Mouse (Mus musculus) liver, postnatal 0 days (tissue): ENCODE results near the gene Dnaja3. TPM values are rescaled to one million over a fixed set of nuclear protein-coding genes. Genes with fewer than 3 reads are reported as not detected.

Experiments used
- ATAC-seq: fragments of 200-750 bp; cut with Nextera tagmentation; 2 replicates; pipeline ENCODE4 v1.8.0; 2017; ENCODE audit warnings: mild to moderate bottlenecking, moderate library complexity
- DNase-seq: peaks from one replicate; pipeline ENCODE4 v3.0.0-alpha.2; 2016
- H3K27ac ChIP-seq: fragments of 300-500 bp; sonication (generic); 2 replicates; pipeline ENCODE4 v1.5.1; 2014; ENCODE audit warnings: antibody characterized with exemption, moderate library complexity, mild to moderate bottlenecking, low read depth
- H3K27me3 ChIP-seq: fragments of 300-500 bp; sonication (generic); 2 replicates; pipeline ENCODE4 v1.6.1; 2014; ENCODE audit warnings: low read length, control low read depth, mixed read lengths; ENCODE audit not compliant: insufficient read depth
- H3K36me3 ChIP-seq: fragments of 300-500 bp; sonication (generic); replicated peaks from 2 replicates; pipeline ENCODE4 v1.6.1; 2014; ENCODE audit warnings: mild to moderate bottlenecking, control low read depth, low read length, moderate library complexity, mixed read lengths; ENCODE audit not compliant: insufficient read depth
- H3K4me1 ChIP-seq: fragments of 300-500 bp; sonication (generic); 2 replicates; pipeline ENCODE4 v1.6.1; 2014; ENCODE audit warnings: antibody characterized with exemption, mild to moderate bottlenecking, control low read depth; ENCODE audit not compliant: insufficient read depth
- H3K4me2 ChIP-seq: fragments of 300-500 bp; sonication (generic); 2 replicates; pipeline ENCODE4 v1.6.1; 2014; ENCODE audit warnings: low read depth, mild to moderate bottlenecking, low read length, moderate library complexity, mixed read lengths
- H3K4me3 ChIP-seq: fragments of 300-500 bp; sonication (generic); 2 replicates; pipeline ENCODE4 v1.5.1; 2014; ENCODE audit warnings: low read depth, low read length
- H3K9ac ChIP-seq: fragments of 300-500 bp; sonication (generic); replicated peaks from 2 replicates; pipeline ENCODE4 v1.6.1; 2014; ENCODE audit warnings: mild to moderate bottlenecking, moderate library complexity
- H3K9me3 ChIP-seq: fragments of 300-500 bp; sonication (generic); 2 replicates; pipeline ENCODE4 v1.6.1; 2016; ENCODE audit warnings: mild to moderate bottlenecking, control low read depth, low read length, mixed read lengths
- CTCF ChIP-seq: sonication (generic); IDR thresholded peaks from 2 replicates; pipeline ENCODE4 v1.5.1; 2016; ENCODE audit warnings: antibody characterized with exemption, low read depth
- EP300 ChIP-seq: IDR thresholded peaks from 2 replicates; pipeline ENCODE4 v1.6.1; 2016; ENCODE audit warnings: antibody characterized with exemption, low read depth, mild to moderate bottlenecking
- WGBS: fragments of 180-500 bp; shearing (Covaris S2); extraction: QIAGEN DNeasy Blood & Tissue Kit; methylation state at CpG from one replicate; pipeline ENCODE4 v1.1.7; 2014; ENCODE audit not compliant: insufficient replicate concordance; 5-methylcytosine and 5-hydroxymethylcytosine counted together
- polyA plus RNA-seq: library from polyadenylated mRNA; unstranded; fragments of >200 nt; fragmentation: Nextera tagmentation; extraction: Ambion mirVana; gene quantifications from 2 replicates; pipeline ENCODE4 v1.2.1, GENCODE M21; 2015

Gene Dnaja3
- polyA plus RNA-seq, 1 experiment from 2014 or later, result 70.5 TPM

DNA sequence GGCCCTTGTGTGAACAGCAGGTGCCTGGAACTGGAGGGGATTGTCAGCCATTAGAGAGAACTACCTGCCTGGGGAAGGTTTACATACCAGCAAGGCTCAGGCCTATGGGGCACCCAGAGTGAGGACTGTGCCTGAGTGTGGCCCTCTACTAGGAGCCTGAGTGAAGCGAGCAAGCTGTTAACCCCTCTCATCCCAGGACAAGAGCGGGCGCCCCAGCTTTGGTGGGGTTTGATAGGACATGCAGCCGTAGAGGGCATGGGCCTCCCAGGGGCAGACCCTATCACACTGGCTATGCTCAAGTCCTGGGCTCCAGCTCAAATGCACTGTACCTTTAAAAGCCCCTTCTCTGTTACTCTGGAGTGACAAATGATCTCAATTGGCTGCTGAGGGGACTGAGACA is 7.0 kb downstream of the Dnaja3 start:
- Histone ChIP-seq H3K4me3 (no peak overlapping the region), H3K36me3 (peaks cover 49% of the 10 kb centered on the region), H3K27ac (no peak overlapping the region), H3K9ac (no peak overlapping the region), H3K4me1 (peaks cover 19% of the 10 kb centered on the region), H3K9me3 (no peaks in the 10 kb centered on the region), H3K27me3 (no peaks in the 10 kb centered on the region), H3K4me2 (no peak overlapping the region)
- WGBS, result 76% methylated on average over 4 of the region's 4 CpGs
- no peak for TF ChIP-seq CTCF
- no peak for TF ChIP-seq EP300
- no peak for DNase-seq
- ATAC-seq, result no peak

DNA sequence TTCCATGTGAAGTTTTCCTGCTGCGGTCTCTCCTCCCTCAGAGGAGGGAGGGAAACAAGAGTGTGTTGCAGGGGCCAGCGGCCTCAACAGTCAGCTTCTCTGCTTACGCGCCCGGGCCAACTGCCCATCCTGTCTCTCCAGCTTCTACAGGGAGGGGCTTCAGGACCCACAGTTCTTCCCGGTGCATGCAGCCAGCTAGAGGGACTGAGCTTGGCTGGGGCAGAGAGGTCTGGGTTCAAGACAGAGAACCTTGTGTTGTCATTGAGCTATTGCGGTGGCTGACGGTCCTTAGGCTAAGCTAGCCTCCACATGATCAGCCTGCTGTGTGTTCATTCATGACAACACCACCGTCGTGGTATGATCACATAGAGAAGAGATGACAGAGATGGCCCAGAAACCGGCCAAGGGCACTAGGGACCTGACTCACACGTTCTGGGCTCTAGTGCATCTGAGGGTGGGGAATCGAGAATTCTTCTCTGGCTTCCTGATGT is 7.9 kb downstream of the Dnaja3 start:
- Histone ChIP-seq H3K4me1 (peaks cover 10% of the 10 kb centered on the region), H3K27ac (no peak overlapping the region), H3K9ac (no peak overlapping the region), H3K4me3 (no peak overlapping the region), H3K9me3 (no peaks in the 10 kb centered on the region), H3K36me3 (peaks cover 56% of the 10 kb centered on the region), H3K4me2 (no peak overlapping the region), H3K27me3 (no peaks in the 10 kb centered on the region)
- DNase-seq, result no peak
- ATAC-seq, result no peak
- 79% methylated on average over 13 of the region's 13 CpGs for WGBS
- no peak for TF ChIP-seq CTCF
- TF ChIP-seq EP300, result no peak

GRCm38 (mm10) chr16:4648416-4649023 is 8.7 kb downstream of the Dnaja3 start:
- Histone ChIP-seq H3K4me2 (no peak overlapping the region), H3K4me1 (peaks cover 3% of the 10 kb centered on the region; the same call in 1 of the 2 replicates), H3K9me3 (no peaks in the 10 kb centered on the region), H3K36me3 (peaks cover 59% of the 10 kb centered on the region), H3K9ac (no peak overlapping the region), H3K27me3 (no peaks in the 10 kb centered on the region), H3K4me3 (no peak overlapping the region), H3K27ac (no peak overlapping the region)
- ATAC-seq (no peak), DNase-seq (no peak)
- TF ChIP-seq CTCF (no peak), EP300 (no peak)
- 88% methylated on average over 28 of the region's 28 CpGs for WGBS

DNA sequence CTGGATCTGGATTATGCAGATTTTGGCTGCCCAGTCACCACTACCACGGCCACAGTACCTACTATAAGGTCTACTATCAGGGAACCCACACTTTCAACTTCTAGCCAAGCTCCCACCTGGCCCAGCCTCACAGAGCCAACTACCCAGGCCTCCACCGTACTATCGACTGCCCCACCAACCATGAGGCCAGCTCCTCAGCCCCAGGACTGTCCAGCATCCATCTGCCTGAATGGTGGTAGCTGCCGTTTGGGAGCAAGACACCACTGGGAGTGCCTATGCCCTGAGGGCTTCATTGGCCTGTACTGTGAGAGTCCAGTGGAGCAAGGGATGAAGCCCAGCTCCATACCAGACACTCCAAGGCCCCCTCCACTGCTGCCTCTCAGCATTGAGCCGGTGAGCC is 9.4 kb downstream of the Dnaja3 start:
- 85% methylated on average over 5 of the region's 5 CpGs for WGBS
- no peak for ATAC-seq

DNA sequence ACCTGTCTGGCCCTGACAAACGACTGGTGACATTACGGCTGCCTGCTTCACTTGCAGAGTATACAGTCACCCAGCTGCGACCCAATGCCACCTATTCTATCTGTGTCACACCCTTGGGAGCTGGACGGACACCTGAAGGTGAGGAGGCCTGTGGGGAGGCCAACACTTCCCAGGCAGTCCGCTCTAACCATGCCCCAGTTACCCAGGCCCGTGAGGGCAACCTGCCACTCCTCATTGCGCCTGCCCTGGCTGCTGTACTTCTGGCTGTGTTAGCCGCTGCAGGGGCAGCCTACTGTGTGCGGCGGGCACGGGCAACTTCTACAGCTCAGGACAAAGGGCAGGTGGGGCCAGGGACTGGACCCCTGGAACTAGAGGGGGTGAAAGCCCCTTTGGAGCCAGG is 9.9 kb downstream of the Dnaja3 start:
- no peak overlapping the region for H3K9ac ChIP-seq
- DNase-seq, result no peak
- H3K9me3 ChIP-seq, result no peaks in the 10 kb centered on the region
- H3K27me3 ChIP-seq, result no peaks in the 10 kb centered on the region
- 82% methylated on average over 11 of the region's 11 CpGs for WGBS
- TF ChIP-seq CTCF, result no peak
- TF ChIP-seq EP300, result no peak
- H3K4me1 ChIP-seq, result no peaks in the 10 kb centered on the region
- H3K4me3 ChIP-seq, result no peak overlapping the region
- no peak overlapping the region for H3K27ac ChIP-seq
- no peak for ATAC-seq
- H3K4me2 ChIP-seq, result no peak overlapping the region
- peaks cover 60% of the 10 kb centered on the region for H3K36me3 ChIP-seq

More for the DNA sequence above, 9.4 kb downstream of the Dnaja3 start:
- Histone ChIP-seq H3K27me3 (no peaks in the 10 kb centered on the region), H3K4me3 (no peak overlapping the region), H3K36me3 (peaks cover 63% of the 10 kb centered on the region), H3K4me2 (no peak overlapping the region), H3K9ac (no peak overlapping the region), H3K9me3 (no peaks in the 10 kb centered on the region), H3K4me1 (no peaks in the 10 kb centered on the region), H3K27ac (no peak overlapping the region)
- TF ChIP-seq EP300, result no peak
- no peak for TF ChIP-seq CTCF
- DNase-seq, result no peak

GRCm38 (mm10) chr16:4650161-4650560 is 10.4 kb downstream of the Dnaja3 start:
- H3K9me3 ChIP-seq, result no peaks in the 10 kb centered on the region
- H3K4me2 ChIP-seq, result no peak overlapping the region
- ATAC-seq (no peak), DNase-seq (no peak)
- 86% methylated on average over 3 of the region's 3 CpGs for WGBS
- H3K36me3 ChIP-seq, result peaks cover 63% of the 10 kb centered on the region
- TF ChIP-seq CTCF, result no peak
- TF ChIP-seq EP300, result no peak
- H3K27me3 ChIP-seq, result no peaks in the 10 kb centered on the region
- no peak overlapping the region for H3K9ac ChIP-seq
- H3K4me3 ChIP-seq, result no peak overlapping the region
- no peak overlapping the region for H3K27ac ChIP-seq
- H3K4me1 ChIP-seq, result peaks cover under 1% of the 10 kb centered on the region
